Mouse (Mus musculus): Measurements from ENCODE around the gene Pth2r. TPM values are rescaled to one million over a fixed set of nuclear protein-coding genes. Genes with fewer than 3 reads are reported as not detected.

The Pth2r gene
- polyA plus RNA-seq, 1 experiment = not detected

GRCm38 (mm10) chr1:65314054-65315021 is 32.5 kb downstream of the Pth2r start:
- Histone ChIP-seq H3K4me3 (replicated peaks; ENCODE audit: control insufficient read depth, low read depth, low read length) (no peak overlapping the region), H3K4me1 (ENCODE audit: control insufficient read depth, insufficient read depth, low read length) (no peaks in the 10 kb centered on the region), H3K27ac (ENCODE audit: control insufficient read depth, insufficient read depth, low read depth, low read length, poor library complexity) (no peak overlapping the region)
- 60% methylated on average over 13 of the region's 13 CpGs for WGBS
- TF ChIP-seq POLR2A (IDR thresholded peaks at IDR 0.05; ENCODE audit: borderline replicate concordance, control insufficient read depth, low read depth, low read length) (no peak), CTCF (IDR thresholded peaks at IDR 0.05; ENCODE audit: control insufficient read depth, insufficient read depth, low read length) (no peak)

- no peak overlapping the region for H3K4me3 ChIP-seq (replicated peaks; ENCODE audit: control insufficient read depth, low read depth, low read length)
- H3K4me1 ChIP-seq (ENCODE audit: control insufficient read depth, insufficient read depth, low read length) = no peaks in the 10 kb centered on the region
- 72% methylated on average over 8 of the region's 8 CpGs for WGBS
- no peak overlapping the region for H3K27ac ChIP-seq (ENCODE audit: control insufficient read depth, insufficient read depth, low read depth, low read length, poor library complexity)
- no peak for TF ChIP-seq CTCF (IDR thresholded peaks at IDR 0.05; ENCODE audit: control insufficient read depth, insufficient read depth, low read length)
Observed at GRCm38 (mm10) chr1:65315022-65315407, 33.2 kb downstream of the Pth2r start.

- Histone ChIP-seq H3K4me1 (ENCODE audit: control insufficient read depth, insufficient read depth, low read length) (no peaks in the 10 kb centered on the region), H3K27ac (ENCODE audit: control insufficient read depth, insufficient read depth, low read depth, low read length, poor library complexity) (no peak overlapping the region), H3K4me3 (replicated peaks; ENCODE audit: control insufficient read depth, low read depth, low read length) (no peak overlapping the region)
- WGBS = 73% methylated on average over 5 of the region's 5 CpGs
- TF ChIP-seq CTCF (IDR thresholded peaks at IDR 0.05; ENCODE audit: control insufficient read depth, insufficient read depth, low read length) (no peak), POLR2A (IDR thresholded peaks at IDR 0.05; ENCODE audit: borderline replicate concordance, control insufficient read depth, low read depth, low read length) (no peak)
Observed at GRCm38 (mm10) chr1:65334026-65334425, 52.2 kb downstream of the Pth2r start.

- no peak overlapping the region for H3K4me3 ChIP-seq (replicated peaks; ENCODE audit: control insufficient read depth, low read depth, low read length)
- WGBS = 70% methylated on average over 2 of the region's 2 CpGs
- no peak overlapping the region for H3K27ac ChIP-seq (ENCODE audit: control insufficient read depth, insufficient read depth, low read depth, low read length, poor library complexity)
- H3K4me1 ChIP-seq (ENCODE audit: control insufficient read depth, insufficient read depth, low read length) = no peaks in the 10 kb centered on the region
- TF ChIP-seq CTCF (IDR thresholded peaks at IDR 0.05; ENCODE audit: control insufficient read depth, insufficient read depth, low read length) (no peak), POLR2A (IDR thresholded peaks at IDR 0.05; ENCODE audit: borderline replicate concordance, control insufficient read depth, low read depth, low read length) (no peak)
Observed at GRCm38 (mm10) chr1:65337768-65338167, 55.9 kb downstream of the Pth2r start.

GRCm38 (mm10) chr1:65340240-65340639 is 58.4 kb downstream of the Pth2r start:
- H3K4me3 ChIP-seq (replicated peaks; ENCODE audit: control insufficient read depth, low read depth, low read length) = no peak overlapping the region
- no peaks in the 10 kb centered on the region for H3K4me1 ChIP-seq (ENCODE audit: control insufficient read depth, insufficient read depth, low read length)
- TF ChIP-seq POLR2A (IDR thresholded peaks at IDR 0.05; ENCODE audit: borderline replicate concordance, control insufficient read depth, low read depth, low read length) (no peak), CTCF (IDR thresholded peaks at IDR 0.05; ENCODE audit: control insufficient read depth, insufficient read depth, low read length) (no peak)
- WGBS = 66% methylated on average over 2 of the region's 2 CpGs
- no peak overlapping the region for H3K27ac ChIP-seq (ENCODE audit: control insufficient read depth, insufficient read depth, low read depth, low read length, poor library complexity)

GRCm38 (mm10) chr1:65352979-65353378 is 71.1 kb downstream of the Pth2r start:
- Histone ChIP-seq H3K27ac (ENCODE audit: control insufficient read depth, insufficient read depth, low read depth, low read length, poor library complexity) (no peak overlapping the region), H3K4me3 (replicated peaks; ENCODE audit: control insufficient read depth, low read depth, low read length) (no peak overlapping the region), H3K4me1 (ENCODE audit: control insufficient read depth, insufficient read depth, low read length) (no peaks in the 10 kb centered on the region)
- WGBS = 75% methylated on average over 2 of the region's 2 CpGs
- TF ChIP-seq POLR2A (IDR thresholded peaks at IDR 0.05; ENCODE audit: borderline replicate concordance, control insufficient read depth, low read depth, low read length) = no peak
- no peak for TF ChIP-seq CTCF (IDR thresholded peaks at IDR 0.05; ENCODE audit: control insufficient read depth, insufficient read depth, low read length)

GRCm38 (mm10) chr1:65354153-65354552 is 72.3 kb downstream of the Pth2r start:
- TF ChIP-seq POLR2A (IDR thresholded peaks at IDR 0.05; ENCODE audit: borderline replicate concordance, control insufficient read depth, low read depth, low read length) (no peak), CTCF (IDR thresholded peaks at IDR 0.05; ENCODE audit: control insufficient read depth, insufficient read depth, low read length) (no peak)
- Histone ChIP-seq H3K4me3 (replicated peaks; ENCODE audit: control insufficient read depth, low read depth, low read length) (no peak overlapping the region), H3K4me1 (ENCODE audit: control insufficient read depth, insufficient read depth, low read length) (no peaks in the 10 kb centered on the region), H3K27ac (ENCODE audit: control insufficient read depth, insufficient read depth, low read depth, low read length, poor library complexity) (no peak overlapping the region)

GRCm38 (mm10) chr1:65388328-65388727 is 106.5 kb downstream of the Pth2r start:
- TF ChIP-seq CTCF (IDR thresholded peaks at IDR 0.05; ENCODE audit: control insufficient read depth, insufficient read depth, low read length) = peak; percentile 47; the same call in 1 of the 2 replicates
- no peak for TF ChIP-seq POLR2A (IDR thresholded peaks at IDR 0.05; ENCODE audit: borderline replicate concordance, control insufficient read depth, low read depth, low read length)
- no peak overlapping the region for H3K4me3 ChIP-seq (replicated peaks; ENCODE audit: control insufficient read depth, low read depth, low read length)
- no peaks in the 10 kb centered on the region for H3K4me1 ChIP-seq (ENCODE audit: control insufficient read depth, insufficient read depth, low read length)
- WGBS = 34% methylated on average over 15 of the region's 15 CpGs
- H3K27ac ChIP-seq (ENCODE audit: control insufficient read depth, insufficient read depth, low read depth, low read length, poor library complexity) = no peak overlapping the region
